Mouse (Mus musculus) erythroid progenitor cell, adult 5-6 weeks (primary cell): Measurements from ENCODE around the gene Prdm13. TPM values are rescaled to one million over a fixed set of nuclear protein-coding genes. Genes with fewer than 3 reads are reported as not detected.

ENCODE experiments used
- ATAC-seq: replicated peaks from 2 replicates; pipeline ENCODE4 v1.8.0; 2016; ENCODE audit warnings: moderate number of reproducible peaks, mild to moderate bottlenecking, moderate TSS enrichment, inconsistent platforms; ENCODE audit not compliant: poor library complexity, low FRiP score, severe bottlenecking
- total RNA-seq, 2 experiments: library from RNA; stranded (forward) in 1 of 2; stranded (reverse) in 1 of 2; fragments of 150-400 nt in 1 of 2; fragments of 186-747, 209-891 nt in 1 of 2; gene quantifications; 2 replicates each; pipeline versions ENCODE4 v1.2.3 to v1.2.4; 2015 to 2017; ENCODE audit warnings: low replicate concordance in 2 of 2

Gene Prdm13
- not detected in 2 replicates for total RNA-seq (2015; ENCODE audit: low replicate concordance)
- not detected in 2 replicates for total RNA-seq (2017; ENCODE audit: low replicate concordance)

DNA sequence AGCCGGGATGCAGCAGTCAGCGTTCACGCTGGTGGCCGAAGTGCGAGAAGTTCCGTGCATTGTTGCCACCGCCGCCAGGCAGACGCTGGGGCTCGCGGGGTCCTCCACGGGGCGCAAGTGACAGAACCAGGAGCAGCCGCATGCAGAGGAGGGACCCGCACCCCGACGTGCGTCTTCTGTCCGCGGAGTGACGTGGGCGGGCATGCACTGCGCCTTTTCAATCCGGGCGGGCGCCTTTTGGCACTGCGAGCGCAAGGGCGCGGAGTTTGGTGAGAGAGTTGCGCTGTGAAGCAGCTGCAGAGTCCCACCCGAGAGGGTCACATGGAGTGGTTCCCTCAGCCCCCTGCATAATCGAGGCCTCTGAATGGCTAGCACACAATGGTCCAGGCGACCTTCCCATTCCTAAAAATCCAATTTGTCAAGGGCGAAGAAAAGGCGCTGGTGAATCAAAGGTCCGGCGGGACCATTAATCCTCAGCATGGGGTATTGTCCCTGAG, at the start of gene Prdm13:
Gene Prdm13 (minus strand): TSS at position 369 of the 497 bp plus-strand sequence.
- ATAC-seq: no peak

DNA sequence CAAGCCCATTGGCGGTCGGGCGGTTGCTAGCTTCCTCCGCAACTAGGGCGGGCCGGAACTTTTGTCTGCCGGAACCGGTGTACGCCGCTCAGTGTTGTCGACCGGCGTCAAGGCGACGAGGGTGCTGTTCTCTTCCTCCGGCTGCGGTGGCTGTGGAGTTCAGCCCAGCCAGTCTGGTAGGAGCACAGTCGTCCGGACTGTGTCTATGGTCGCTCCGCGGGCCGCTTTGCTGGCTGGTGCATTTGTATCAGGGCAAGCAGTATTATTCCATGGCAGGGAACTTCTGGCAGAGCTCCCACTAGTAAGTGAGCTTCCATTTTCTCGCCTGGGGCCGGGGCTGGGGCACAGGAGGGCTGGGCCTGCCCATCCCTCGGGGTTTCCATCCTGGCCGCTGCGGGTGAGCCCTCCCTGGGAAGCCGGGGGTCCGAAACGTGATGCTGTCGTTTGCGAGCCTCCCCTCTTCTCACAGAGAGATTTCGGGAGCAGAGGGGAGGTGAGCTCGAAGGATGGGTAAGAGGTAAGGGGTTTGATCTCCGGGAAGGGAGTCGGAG, 41.9 kb upstream of the Prdm13 start, which contains the start of gene Ccnc:
Gene Ccnc (plus strand): TSS at position 87 of the 551 bp plus-strand sequence.
- peak; percentile 97 for ATAC-seq

DNA sequence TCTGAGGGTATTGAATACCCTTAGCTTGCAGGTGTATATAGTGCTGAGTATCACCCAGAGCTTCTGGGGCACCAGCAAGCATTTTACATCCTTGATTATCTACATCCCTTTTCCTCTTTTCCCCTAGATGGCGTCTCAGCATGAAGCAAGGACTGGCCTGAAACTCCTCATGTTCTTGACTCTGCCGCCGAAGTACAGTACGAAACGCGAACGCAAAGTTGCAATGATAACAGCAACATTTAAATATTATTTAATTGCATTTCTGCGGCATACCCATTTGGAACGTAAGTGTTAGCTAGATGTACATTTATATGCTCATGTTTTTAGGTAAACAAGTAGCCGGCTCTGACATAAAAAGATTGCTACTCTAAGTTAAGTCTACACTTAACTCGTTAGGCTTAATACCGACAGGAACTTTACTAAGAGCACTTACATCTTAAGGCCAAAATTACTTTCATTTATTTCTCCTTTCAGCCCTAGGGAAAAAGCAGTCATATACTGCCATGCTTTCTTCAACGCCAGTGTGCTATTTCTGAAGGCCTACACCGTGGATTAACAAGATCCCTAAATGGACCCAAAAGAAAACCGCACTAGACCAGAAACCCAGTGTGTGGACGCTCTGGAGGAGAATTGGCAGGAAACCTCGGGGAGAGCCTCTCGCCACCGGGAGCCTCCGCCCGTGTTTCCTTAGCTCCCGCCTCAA, 41.3 kb upstream of the Prdm13 start:
- peak; percentile 83 for ATAC-seq

DNA sequence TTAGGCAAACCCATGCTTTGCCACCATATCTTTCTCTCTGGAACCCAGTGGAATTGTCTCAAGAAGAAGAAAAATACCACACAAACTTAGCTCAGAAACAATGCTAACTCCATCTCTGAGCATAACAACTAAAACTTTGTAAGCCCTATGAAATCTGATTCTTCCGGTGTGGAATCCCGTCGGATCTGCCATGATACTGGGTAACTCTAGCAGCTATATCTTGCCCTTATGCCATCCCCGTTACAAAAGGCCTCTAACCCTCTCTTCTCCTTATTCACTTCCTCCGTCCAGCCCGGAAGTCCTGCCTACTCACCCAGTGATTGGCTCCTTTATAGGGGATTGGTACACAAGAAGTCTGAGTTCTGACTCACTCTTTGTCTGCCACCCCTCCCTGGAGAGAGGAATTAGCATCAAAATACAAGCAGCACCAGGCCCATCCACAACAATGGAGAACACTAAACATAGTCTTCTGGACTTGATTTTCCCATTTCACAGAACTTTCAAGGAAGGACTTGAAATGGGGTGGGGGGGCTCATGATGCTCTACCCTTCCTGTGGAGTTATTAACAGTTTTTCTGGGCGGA, 37.1 kb upstream of the Prdm13 start:
- ATAC-seq: no peak

DNA sequence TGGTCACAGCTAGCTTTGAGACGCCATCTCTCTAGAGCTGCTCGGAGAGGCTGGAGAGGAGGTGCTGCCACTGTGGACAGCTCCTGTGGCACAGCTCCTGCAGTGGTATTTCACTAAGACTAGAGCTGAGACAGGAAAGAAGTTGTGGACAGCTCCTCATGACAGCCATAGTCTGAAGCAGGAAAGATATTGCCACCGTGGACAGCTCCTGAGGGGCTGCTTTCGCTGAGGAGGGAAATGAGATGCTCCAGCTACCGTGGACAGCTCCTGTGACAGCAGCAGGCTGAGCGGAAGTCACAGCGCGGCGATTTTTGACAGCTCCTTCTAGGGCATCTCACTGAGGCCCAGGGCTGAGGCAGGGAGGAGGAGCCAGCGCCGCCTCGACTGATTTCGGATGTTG, 26.4 kb upstream of the Prdm13 start:
- no peak for ATAC-seq

DNA sequence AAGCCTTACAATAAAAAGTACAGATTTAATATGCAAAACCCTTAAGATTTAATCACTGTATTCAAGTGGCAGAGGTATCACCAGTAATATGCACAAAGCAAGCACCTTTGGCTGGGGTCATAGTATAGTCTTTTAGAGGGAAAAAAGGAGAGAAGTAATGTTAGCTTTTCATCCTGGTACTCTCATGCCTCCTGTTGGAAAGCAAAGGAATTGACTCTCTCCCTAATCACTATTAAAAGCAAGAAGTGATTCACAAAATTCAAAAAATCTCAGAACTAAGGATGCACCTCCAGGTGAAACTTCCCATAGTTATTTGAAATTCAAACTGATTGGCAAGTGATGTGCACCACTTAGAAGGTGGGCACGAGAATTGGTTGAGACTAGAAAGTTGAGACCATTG, 19.3 kb upstream of the Prdm13 start:
- no peak for ATAC-seq

DNA sequence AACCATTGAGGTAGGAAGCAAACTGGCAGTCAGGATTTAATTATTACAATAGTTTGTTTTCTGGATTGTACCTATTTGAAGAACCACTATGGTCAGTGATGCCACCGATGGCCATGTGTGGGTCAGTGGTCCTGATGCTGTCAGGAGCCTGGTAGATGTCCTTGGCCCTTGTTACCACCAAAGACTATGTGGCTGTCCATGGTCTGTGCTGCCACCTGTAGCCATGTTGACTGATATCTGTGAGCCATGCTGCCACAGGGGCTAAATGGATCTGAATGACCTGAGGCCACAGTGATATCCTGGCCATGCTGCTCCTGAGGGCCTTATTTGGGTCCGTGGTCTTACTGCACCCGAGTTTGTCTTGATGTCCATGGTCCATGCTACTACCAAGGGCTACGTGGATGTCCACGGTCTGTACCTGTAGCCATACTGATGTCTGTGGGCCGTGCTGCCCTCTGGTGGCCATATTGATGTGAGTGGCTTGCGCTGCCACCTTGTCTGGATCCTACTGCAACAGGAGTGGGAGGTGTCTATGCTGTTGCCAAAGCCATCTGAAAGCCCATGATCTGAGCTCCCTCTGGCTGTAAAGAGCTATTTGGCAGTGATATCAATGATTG, 10.0 kb upstream of the Prdm13 start:
- ATAC-seq: peak; percentile 80

DNA sequence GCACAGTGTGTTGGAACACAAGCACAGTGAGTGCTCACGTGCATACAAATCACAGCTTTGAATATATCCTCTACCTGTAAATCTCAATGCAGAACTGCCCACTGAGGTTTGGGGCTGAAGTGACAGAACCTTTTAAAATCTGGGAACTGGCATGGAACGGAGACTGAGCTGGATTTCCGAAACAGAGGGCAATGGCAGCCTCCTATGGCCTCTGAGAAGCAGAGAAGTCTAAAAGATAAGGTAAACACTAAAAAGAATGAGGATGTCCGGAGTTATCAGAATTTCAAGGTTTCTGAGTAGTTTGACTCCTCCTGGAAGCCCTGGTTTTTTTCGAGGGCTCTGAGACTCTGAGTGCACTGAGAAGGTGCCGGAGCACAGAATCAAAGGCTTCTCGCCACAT, 4.5 kb upstream of the Prdm13 start:
- ATAC-seq: no peak

DNA sequence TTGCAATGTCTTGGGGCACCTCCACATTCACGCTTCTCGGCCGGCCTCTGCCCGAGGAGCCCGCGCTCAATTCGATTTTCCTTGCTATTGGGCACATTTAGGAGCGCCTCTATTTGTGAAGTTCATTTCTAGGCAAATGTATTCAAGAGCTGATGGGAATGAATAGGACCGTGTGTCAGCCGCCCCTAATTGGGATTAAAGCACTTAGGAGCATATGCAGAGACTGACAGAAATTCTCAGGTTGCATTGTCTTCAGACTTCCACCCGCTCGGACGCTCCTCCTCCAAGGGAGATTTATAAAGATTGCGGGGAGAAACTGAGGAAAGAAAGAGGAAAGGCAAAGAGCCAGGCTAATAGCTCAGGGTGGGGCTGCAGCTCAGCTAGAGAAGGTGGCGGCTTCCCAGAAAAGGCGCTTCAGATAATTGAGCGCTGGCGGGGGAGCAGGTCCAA, 3.8 kb upstream of the Prdm13 start:
- ATAC-seq: no peak

DNA sequence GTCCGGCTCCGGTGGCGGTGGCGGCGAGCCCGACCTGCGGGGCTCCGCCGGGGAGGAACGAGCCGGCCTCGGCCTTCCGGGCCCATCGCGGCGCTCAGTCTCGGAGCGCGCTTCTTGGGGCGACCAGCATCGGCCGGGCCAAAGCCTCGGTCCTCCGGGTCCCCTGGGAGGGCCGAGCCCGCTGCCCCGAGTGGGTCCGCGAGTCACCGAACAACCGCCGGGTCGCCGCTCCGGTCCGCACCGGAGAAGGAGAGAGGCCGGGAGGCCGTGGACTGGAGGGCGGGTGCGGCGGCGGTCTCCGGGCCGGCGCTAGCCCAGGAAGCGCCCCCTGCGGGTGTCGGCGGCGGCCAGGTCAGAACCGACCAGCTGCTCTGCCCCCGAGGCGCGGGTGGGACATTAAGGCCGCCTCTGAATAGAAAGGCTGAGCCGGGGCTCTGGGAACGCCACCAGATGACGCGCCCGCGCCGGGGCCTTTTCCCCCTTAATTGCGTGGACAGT, 3.0 kb upstream of the Prdm13 start:
- no peak for ATAC-seq

DNA sequence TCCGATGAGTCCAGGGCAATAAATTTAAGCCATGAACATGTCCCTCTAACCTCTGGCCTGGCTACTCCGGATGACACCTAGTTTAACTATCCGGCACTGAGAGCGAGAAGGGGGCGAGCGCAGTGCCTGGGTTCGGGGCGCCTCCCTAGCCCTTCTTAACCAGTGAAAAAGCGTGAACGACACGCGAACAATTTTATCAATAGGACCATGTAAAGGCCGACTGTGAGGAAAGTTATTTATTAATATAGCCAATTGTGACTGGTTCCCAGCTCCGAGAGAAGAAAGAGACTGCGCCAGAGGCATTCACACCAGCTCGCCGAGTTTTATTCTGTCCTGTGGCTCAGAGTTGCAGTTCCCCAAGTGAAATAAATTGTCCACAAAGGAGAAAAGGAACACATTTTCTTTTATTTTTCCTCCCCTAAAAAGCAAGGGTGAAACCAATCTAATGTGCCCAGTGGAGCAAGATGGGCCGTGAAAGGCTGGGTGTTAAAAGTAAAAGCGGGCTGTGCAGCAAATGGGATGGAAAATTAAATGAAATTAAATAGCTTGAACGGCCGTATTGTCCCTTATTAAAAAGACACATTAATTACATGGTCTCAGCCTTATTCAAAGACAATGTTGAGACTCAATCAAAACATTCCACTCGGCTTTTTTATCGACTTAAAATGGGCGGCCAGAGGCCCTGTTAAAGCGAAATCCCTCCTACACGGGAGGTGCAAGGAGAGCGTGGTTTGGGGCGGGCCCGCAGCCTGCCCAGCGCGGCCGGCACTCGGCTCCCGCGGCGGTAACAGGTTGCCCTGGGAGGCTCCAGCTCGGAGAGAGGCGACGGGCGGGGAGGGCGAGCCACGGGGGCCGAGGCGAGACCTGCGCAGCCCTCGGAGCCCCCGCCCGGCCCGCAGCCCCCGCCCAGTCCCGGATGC, 2.3 kb upstream of the Prdm13 start:
- ATAC-seq: no peak

DNA sequence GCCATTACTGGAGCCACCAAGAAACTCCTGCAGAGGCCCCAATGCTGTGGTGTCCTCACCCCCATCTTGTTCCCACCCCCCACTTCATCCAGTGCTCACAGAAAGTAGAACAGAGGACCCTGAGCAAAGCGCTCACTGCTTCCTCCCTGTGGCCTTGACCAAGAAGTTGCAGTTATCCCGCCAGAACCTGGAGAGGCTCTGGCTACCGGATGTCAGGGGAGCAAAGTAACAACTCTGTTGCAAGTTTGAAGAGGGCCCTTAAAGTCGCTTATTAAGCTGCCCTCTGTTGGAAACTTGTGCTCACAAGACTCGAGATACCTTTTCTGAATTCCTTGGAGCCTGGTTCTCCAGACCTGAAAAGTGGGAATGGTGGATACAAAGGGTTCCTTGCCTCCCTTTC, 1.2 kb upstream of the Prdm13 start:
- ATAC-seq: no peak

DNA sequence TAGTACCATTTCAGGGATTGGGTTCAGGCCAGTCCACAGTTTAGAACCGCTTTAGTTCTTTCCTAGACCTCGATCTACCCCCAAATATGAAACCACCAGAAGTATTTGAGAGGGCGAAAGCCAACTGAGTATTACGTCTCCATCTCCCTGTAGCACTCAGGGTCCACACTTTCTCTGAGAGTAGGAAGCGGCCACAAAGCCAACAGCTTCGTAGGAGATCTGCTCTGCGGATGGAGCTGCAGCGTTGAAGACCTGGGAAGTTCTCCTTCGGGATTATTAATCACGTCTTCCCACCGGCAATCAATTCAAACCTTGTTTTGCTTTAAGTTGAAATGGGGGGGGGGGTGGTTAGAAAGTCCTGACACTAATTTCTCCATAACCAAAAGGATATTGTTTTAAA, 653 bp upstream of the Prdm13 start:
- ATAC-seq: no peak

DNA sequence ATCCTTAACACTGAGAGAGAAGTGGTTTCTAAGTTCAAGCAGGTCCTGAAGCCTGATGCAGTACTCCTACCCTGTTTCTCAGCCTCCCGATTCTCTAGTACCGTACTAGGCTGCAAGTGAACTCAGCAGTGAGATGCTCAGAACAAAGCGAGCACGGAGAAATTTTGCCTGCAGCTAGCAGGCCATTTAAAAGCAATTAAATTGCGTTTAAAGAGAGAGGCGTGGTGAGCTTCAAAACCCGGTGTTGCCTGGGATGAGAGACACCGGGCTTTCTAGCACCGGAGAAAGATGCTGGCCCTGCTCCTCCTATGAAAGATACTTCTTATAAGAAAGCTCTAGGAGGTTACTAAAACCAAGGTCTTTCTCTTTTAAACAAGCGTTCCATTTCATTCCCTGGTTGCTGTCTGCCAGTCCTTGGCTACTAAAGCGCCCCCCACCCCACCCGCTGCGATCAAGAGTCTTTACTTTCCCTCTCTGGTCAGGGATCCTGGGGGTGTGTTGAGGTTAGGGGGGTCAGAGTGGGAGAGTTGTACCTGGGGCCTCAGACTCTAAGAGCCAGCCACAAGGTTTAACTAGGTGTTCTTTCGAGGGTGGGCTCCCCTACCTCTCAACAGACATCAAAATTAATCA, 1.3 kb downstream of the Prdm13 start:
- ATAC-seq: no peak

DNA sequence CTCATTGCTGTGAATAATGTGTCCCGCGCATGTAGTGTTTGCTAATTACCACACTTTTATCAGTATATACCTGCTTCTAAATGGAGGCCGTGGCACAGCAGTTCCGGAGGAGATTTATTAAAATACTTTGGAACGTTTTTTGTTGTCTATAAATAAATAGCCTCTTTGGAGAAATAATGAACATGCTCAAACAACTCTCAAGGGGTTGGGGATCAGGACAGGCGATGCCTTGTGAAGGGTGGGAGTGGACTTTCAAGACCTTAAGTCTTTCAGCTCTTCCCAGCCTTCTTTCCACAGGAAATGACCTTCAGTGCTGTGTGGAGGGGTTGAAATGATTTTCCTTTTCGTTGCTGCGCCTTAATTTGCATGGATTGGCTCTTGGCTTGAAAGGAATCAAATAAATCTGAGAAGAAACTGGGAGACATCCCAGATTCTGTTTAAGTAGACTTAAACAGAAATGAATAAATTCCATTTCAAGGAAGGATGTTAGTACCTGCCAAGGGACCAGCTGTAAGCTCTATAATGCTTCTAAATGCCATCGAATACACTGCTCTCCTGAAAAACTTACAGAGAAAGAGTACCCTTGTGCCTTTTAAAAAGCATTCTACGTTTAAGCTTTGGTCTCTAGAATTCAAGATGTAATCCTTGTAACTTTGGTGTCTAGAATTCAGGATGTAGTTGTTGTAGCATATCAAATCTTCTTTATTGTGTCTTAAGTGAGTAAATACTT, 3.2 kb downstream of the Prdm13 start:
- ATAC-seq: no peak

DNA sequence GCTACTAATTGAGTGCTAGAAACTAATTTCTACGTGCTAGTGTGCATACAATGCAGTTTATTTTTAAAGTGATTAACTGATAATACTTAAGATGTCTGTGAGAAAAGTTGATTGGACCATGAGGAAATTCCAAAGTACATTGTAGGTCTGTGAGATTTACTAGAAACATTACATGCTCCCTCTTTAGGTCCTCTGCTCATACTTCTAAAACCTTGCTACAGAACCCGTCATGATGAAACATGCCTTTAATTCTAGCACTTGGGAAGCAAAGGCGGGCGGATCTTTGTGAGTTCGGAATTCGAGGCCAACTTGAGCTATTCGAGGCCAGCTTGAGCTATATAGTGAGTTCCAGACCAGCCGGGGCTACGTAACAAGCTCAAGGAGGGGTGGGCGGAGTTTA, 4.8 kb downstream of the Prdm13 start:
- ATAC-seq: no peak

DNA sequence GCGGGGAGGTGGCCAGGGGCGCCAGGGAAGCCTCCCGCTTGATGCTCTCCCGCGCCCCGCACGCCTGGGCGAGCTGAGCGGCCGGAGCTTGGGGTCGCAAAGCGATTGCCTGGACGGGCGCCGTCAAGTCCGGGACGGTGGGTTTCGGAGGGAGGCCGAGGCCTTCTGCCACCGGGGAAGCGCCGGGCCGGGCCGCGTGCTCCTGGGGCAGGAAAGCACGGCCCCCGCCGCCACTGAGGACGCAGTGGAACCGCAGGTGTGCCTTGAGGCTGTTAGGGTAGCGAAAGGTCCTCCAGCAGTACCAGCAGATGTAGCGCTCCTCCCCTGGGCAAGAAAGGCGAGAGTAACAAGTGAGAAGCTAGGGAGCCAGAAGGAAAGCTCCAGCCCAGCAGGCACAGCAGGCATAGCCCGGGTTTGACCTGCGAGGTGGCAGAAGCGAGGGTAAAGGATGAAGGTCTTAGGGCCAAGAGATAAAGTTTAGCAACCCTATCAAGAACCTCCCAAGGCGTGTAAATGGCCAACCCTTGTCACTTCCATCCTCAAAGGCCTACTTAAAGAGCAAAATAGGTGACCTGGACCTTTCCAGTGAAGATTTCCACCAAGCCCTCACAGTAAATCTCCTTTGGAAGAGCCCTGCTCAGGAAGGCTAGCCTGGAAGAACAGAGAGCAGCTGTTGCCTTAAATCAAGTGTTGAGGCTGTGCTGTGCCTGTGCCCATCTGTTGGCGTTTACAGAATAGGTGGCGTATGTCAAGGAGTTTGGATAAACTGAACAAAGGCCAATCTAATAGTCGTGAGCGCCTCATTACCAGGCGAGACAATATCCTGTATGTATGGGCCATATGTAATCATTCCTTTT, 5.9 kb downstream of the Prdm13 start:
- no peak for ATAC-seq
